Mouse (Mus musculus) cortical plate, adult 2 months (tissue): ENCODE measurements around the gene BC003965.

Source experiments
- CTCF ChIP-seq: fragments of 200-500 bp; IDR thresholded peaks from 2 replicates; pipeline ENCODE4 v1.5.1; 2011; ENCODE audit warnings: mild to moderate bottlenecking, control low read depth, low read length; ENCODE audit not compliant: insufficient read depth; ENCODE audit errors: extremely low read depth
- POLR2A ChIP-seq: fragments of 200-500 bp; IDR thresholded peaks from 2 replicates; pipeline ENCODE4 v1.6.1; 2011; ENCODE audit warnings: mild to moderate bottlenecking, low read length, control low read depth; ENCODE audit not compliant: insufficient read depth; ENCODE audit errors: extremely low read depth

DNA sequence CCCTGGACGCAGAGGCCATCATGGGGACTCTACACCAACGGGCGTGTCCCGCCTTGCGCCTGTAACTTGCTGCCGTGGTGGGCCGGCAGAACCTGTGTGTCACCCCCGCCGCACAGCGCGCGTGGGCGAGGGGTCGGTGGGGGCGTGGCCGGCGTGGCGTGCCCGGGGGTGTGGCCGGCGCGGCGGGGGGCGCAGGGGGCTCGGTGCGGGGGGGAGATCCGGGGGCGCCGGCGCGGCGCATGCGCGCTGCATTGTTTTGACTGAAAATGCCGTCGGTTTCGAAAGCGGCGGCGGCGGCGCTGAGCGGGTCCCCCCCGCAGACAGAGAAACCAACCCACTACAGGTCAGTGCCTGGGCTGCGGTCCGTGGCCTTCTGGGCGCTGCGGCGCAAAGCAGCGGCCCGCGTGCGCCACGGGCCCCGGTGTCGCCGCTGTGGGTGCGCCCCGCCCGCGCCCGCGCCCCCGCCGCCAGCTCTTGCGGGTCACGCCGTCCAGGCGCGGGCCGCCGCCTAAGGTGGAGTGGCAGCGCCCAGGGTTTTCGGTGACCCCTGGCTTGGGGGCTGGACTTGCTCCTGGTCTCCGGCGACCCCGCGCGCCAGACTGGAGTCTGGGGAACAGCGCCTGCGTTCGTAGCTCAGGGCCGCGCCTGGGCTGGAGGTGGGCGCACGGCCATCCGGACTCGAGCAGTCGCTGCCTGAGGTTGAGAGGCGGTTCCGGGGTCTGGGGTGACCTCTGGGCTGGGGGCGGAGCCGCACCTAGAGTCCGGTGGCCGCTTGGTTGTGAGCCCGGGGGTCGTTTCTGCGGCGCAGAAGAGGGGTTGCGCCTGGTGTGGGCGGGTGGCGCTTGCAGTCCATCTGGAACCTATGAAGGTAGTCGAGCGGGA lies 4.0 kb downstream of the BC003965 start, which contains the start of gene Unkl:
- TF ChIP-seq POLR2A (no peak), CTCF (no peak)
